Mouse (Mus musculus): ENCODE measurements around the gene 4933425L06Rik.

DNA sequence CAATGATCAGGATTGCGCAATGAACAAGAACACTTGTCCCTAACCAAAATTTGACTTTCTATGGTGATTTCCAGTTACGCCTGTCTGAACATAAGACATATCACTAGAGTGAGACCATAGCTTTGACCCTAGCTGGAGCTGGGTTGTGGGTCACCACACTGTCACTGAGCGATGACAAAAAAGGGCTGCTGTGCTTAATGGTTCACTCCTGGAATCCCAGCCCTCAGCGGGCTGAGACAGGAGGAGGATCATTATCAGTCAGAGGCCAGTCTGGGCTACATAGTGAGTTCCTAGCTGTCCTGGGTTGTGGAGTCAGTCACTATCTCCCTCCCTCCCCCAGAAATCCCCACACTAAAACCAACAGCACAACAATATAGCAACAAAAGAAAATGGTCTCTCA is 18.8 kb downstream of the 4933425L06Rik start:
- TF ChIP-seq CTCF (IDR thresholded peaks at IDR 0.05; ENCODE audit: low read depth, low read length) (no peak), POLR2A (IDR thresholded peaks at IDR 0.05; ENCODE audit: extremely low read depth, insufficient read depth, low read length) (no peak)

Measured in liver, adult 2 months (tissue).